Mouse (Mus musculus): Measurements from ENCODE around the gene Heatr1.

- TF ChIP-seq POLR2A (IDR thresholded peaks at IDR 0.05; ENCODE audit: control insufficient read depth, extremely low read depth, insufficient read depth, low read length, poor library complexity) (no peak), CTCF (IDR thresholded peaks at IDR 0.05; ENCODE audit: borderline replicate concordance, control insufficient read depth, extremely low read depth, insufficient read depth, low read length, poor library complexity) (no peak)
Measured at GRCm38 (mm10) chr13:12408343-12409066, 13.7 kb downstream of the Heatr1 start.

Measured in thymus, adult 2 months (tissue).